Mouse (Mus musculus): Measurements from ENCODE around the gene Esp1.
"Not testable (repeated sequence)": the region's sequence is repeated elsewhere in the genome, so short reads cannot be mapped to it uniquely, and the experiment has no call there.

Gene Esp1

GRCm38 (mm10) chr17:40726820-40727219, at the start of gene Esp1:
Gene Esp1, plus strand, starts transcription at chr17:40727120.
- DNase-seq (ENCODE audit: low read depth, low spot score), result no peak

GRCm38 (mm10) chr17:40716273-40716672, 10.6 kb upstream of the Esp1 start:
- no peak for DNase-seq (ENCODE audit: low read depth, low spot score)

GRCm38 (mm10) chr17:40717055-40717454, 9.9 kb upstream of the Esp1 start:
- not testable (repeated sequence) for DNase-seq (ENCODE audit: low read depth, low spot score)

- DNase-seq (ENCODE audit: low read depth, low spot score), result no peak
These were observed 4.4 kb downstream of the Esp1 start for GRCm38 (mm10) chr17:40731296-40731695.

- no peak for DNase-seq (ENCODE audit: low read depth, low spot score)
These were observed 4.8 kb downstream of the Esp1 start for GRCm38 (mm10) chr17:40731724-40732123.

GRCm38 (mm10) chr17:40763662-40764061, 36.7 kb downstream of the Esp1 start:
- DNase-seq (ENCODE audit: low read depth, low spot score), result no peak

GRCm38 (mm10) chr17:40767120-40767519, 40.2 kb downstream of the Esp1 start:
- DNase-seq (ENCODE audit: low read depth, low spot score), result no peak
